Mouse (Mus musculus) heart, postnatal 0 days (tissue): Measurements from ENCODE around the gene Gm37240.

ENCODE experiments used
- CTCF ChIP-seq: IDR thresholded peaks from 2 replicates; pipeline ENCODE4 v1.5.1; 2016; ENCODE audit warnings: antibody characterized with exemption, control low read depth, low read depth
- EP300 ChIP-seq: IDR thresholded peaks from 2 replicates; pipeline ENCODE4 v1.6.1; 2016; ENCODE audit warnings: antibody characterized with exemption, low read depth

DNA sequence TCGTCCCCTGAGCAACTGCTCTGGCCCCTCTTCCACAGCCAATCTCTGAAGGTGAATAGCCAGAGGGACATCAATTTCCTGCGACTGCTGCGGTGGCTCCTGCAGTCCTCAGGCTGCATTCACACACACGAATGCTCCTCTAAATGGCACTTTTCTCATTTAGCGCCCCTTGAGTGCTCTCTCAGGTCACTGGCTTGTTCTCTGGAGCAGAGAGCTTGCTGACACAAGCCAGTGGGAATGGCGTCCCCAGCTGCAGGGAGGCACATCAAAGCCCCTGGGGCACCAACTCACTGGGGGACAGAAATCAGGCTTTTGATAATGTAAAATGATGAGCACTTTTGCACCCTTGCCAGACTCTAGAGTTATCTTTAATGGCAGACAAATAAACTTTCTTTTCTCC is 654.5 kb downstream of the Gm37240 start:
- TF ChIP-seq CTCF (no peak), EP300 (no peak)
